Mouse (Mus musculus) heart, embryonic 12.5 days (tissue): ENCODE data around the gene Zc3h12c. TPM values are rescaled to one million over a fixed set of nuclear protein-coding genes. Genes with fewer than 3 reads are reported as not detected.
A peak's percentile ranks its signal among the peaks of the same experiment; 100 is the strongest.

ENCODE experiments used
- ATAC-seq: fragments of 200-750 bp; cut with Nextera tagmentation; 2 replicates; pipeline ENCODE4 v1.8.0; 2017; ENCODE audit warnings: moderate TSS enrichment, moderate library complexity; ENCODE audit not compliant: insufficient number of reproducible peaks, low FRiP score
- H3K27ac ChIP-seq: fragments of 300-500 bp; sonication (generic); 2 replicates; pipeline ENCODE4 v1.5.1; 2016; ENCODE audit warnings: mild to moderate bottlenecking, moderate library complexity; ENCODE audit not compliant: poor library complexity, severe bottlenecking
- H3K27me3 ChIP-seq: fragments of 300-500 bp; sonication (generic); replicated peaks from 2 replicates; pipeline ENCODE4 v1.6.1; 2016; ENCODE audit warnings: mild to moderate bottlenecking, moderate library complexity
- H3K36me3 ChIP-seq: fragments of 300-500 bp; sonication (generic); 2 replicates; pipeline ENCODE4 v1.6.1; 2016; ENCODE audit warnings: mild to moderate bottlenecking, moderate library complexity
- H3K4me1 ChIP-seq: fragments of 300-500 bp; sonication (generic); replicated peaks from 2 replicates; pipeline ENCODE4 v1.6.1; 2016; ENCODE audit warnings: mild to moderate bottlenecking
- H3K4me2 ChIP-seq: fragments of 300-500 bp; sonication (generic); 2 replicates; pipeline ENCODE4 v1.6.1; 2016; ENCODE audit warnings: mild to moderate bottlenecking, moderate library complexity
- H3K4me3 ChIP-seq: fragments of 300-500 bp; sonication (generic); 2 replicates; pipeline ENCODE4 v1.5.1; 2016; ENCODE audit warnings: mild to moderate bottlenecking
- H3K9ac ChIP-seq: fragments of 300-500 bp; sonication (generic); 2 replicates; pipeline ENCODE4 v1.6.1; 2016; ENCODE audit warnings: mild to moderate bottlenecking, moderate library complexity
- H3K9me3 ChIP-seq: fragments of 300-500 bp; sonication (generic); replicated peaks from 2 replicates; pipeline ENCODE4 v1.6.1; 2016; ENCODE audit warnings: mild to moderate bottlenecking, moderate library complexity
- WGBS: fragments of 180-500 bp; shearing (Covaris S2); methylation state at CpG from one replicate; pipeline ENCODE4 v1.1.7; 2016; 5-methylcytosine and 5-hydroxymethylcytosine counted together
- polyA plus RNA-seq: library from polyadenylated mRNA; unstranded; fragments of >200 nt; fragmentation: Nextera tagmentation; extraction: Ambion mirVana; gene quantifications from 2 replicates; pipeline ENCODE4 v1.2.1, GENCODE M21; 2016

The Zc3h12c gene
- polyA plus RNA-seq, 1 experiment from 2014 or later: 4.0 TPM

DNA sequence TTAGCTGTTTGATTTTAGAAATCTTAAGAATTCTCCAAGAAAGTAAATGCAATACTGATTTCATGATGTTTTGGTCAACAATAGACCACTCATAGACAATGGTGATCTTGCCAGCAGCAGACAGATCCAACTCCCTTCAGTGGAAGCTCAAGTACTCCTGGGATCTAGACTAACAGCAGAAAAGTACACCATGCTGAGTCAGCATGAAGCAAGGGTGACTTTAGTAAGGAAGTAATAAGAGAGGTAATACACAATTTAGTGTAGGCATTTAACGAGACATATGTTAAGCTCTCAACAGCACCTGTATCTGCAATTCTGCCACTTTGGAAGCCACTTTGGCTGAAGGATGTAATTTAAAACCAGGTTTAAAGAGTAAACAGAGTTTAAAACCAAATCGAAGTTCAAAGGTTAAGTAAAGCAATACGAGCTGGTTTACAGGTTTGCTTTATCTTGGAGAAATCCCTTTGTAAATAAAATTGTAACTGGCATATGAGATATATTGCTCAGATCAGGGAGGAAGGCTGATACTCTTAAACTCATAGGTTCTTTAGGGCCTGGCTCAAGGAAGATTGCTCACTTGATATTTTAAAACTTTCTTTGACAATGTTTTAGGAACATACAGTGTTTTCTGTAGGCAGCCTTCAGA, 18.0 kb upstream of the Zc3h12c start:
- H3K27me3 ChIP-seq: no peaks in the 10 kb centered on the region
- no peak overlapping the region for H3K9ac ChIP-seq
- ATAC-seq: no peak
- no peaks in the 10 kb centered on the region for H3K36me3 ChIP-seq
- peaks cover 3% of the 10 kb centered on the region; the same call in 1 of the 2 replicates for H3K9me3 ChIP-seq
- 0 out of 2 replicates have a peak, but pooled peaks cover 4% of the 10 kb centered on the region for H3K4me1 ChIP-seq
- WGBS: 73% methylated on average over 3 of the region's 3 CpGs
- H3K27ac ChIP-seq: no peak overlapping the region
- no peak overlapping the region for H3K4me2 ChIP-seq
- H3K4me3 ChIP-seq: no peak overlapping the region

DNA sequence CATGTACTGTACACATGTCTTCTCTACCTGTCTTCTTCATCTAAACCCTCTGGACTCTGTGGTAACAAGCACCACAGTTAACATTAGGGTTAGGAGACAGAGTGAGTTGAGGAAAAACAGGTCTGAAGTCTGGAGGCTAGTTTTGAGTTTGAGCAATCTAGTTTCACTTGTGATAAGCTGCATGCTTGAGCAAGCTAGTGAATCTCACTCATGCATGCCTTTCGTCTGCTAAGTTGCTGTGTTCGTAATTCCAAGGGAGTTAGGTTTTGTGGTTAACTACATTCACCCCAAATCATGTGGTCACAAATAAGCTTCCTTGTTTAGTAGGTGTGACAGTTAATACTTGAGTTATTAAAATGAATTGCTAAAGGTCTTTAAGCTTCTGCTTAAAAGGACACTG, 13.0 kb upstream of the Zc3h12c start:
- H3K27ac ChIP-seq: no peak overlapping the region
- peaks cover 3% of the 10 kb centered on the region; the same call in 1 of the 2 replicates for H3K9me3 ChIP-seq
- no peak for ATAC-seq
- no peaks in the 10 kb centered on the region for H3K36me3 ChIP-seq
- WGBS: 27% methylated on average over 2 of the region's 2 CpGs
- no peaks in the 10 kb centered on the region for H3K27me3 ChIP-seq
- no peak overlapping the region for H3K4me2 ChIP-seq
- no peaks in the 10 kb centered on the region for H3K4me1 ChIP-seq
- H3K4me3 ChIP-seq: no peak overlapping the region
- no peak overlapping the region for H3K9ac ChIP-seq

DNA sequence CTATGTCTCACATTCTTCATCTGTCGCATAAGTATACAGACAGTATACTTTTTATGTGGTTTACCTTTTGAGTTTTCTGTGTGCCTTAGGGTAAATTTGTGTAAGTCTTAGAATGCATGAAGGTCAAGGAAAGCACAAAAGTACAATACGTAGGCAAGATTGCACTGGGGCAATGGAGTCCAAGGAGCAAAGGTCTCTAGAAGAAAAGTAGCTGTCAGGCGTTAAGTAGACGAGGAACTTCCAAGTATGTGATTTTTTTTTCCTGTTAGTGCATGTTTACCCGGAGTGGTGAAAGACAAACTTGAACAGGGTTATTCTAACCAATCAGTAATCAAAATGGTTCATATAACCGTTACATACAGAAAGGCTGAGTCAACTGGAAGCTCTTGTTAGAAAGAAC, 12.5 kb upstream of the Zc3h12c start:
- Histone ChIP-seq H3K4me3 (no peak overlapping the region), H3K4me1 (no peaks in the 10 kb centered on the region), H3K9ac (no peak overlapping the region), H3K36me3 (no peaks in the 10 kb centered on the region), H3K4me2 (no peak overlapping the region), H3K27ac (no peak overlapping the region), H3K27me3 (no peaks in the 10 kb centered on the region), H3K9me3 (peaks cover 3% of the 10 kb centered on the region; the same call in 1 of the 2 replicates)
- 77% methylated on average over 6 of the region's 6 CpGs for WGBS
- ATAC-seq: no peak

DNA sequence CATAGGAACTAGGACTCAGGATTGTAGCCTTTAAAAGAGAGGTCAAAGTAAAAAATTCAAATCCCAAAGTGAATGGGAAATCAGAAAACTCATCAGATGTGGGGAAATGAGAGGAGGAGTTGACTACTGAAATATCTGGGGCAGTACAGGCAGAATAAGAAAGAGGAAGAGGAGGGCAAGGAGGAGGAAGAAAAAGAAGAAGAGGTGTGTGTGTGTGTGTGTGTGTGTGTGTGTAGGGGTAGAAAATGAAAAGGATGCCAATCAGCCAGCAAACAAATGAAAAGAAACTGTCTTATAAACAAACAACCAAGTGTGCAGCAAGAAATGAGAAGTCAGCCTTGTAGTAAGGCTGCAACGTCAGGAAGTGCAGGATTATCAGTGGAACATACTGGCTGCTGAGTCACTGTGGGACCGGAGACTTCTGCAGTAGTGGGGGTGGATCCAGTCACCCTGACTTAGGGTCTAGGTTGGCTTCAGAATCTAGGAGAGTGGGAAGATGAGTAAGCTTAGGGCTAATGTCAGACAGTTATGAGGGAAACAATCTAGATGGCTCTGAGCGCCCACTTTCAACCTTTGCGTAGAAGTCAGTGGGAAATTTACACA, 7.0 kb upstream of the Zc3h12c start:
- Histone ChIP-seq H3K9ac (no peak overlapping the region), H3K4me3 (no peak overlapping the region), H3K4me2 (no peak overlapping the region), H3K36me3 (no peaks in the 10 kb centered on the region), H3K27ac (no peak overlapping the region), H3K4me1 (peaks cover 5% of the 10 kb centered on the region; the same call in 1 of the 2 replicates), H3K27me3 (no peaks in the 10 kb centered on the region), H3K9me3 (no peaks in the 10 kb centered on the region)
- WGBS: 54% methylated on average over 4 of the region's 4 CpGs
- peak; percentile 71; the same call in 1 of the 2 replicates for ATAC-seq

DNA sequence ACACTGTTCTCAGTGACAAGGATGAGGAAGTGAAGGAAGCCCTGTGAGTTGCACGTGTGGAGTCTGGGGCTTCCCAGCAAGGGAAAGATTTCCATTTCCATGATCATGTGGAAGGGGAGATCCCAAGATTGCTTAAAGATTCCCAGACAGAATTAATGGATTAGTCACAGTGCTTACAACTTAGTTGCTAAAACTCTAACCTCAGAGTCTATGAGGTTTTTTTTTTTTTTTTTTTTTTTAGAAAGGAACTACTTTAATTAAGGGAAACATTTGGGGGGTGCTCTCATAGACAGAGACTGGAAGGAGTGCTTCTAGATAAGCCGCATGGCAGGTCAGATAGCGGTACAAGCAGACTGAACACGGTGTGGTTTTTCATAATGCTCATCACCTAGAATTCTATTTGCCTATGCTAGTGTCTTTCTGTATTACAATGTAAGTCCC, 6.3 kb upstream of the Zc3h12c start:
- peaks cover 5% of the 10 kb centered on the region; the same call in 1 of the 2 replicates for H3K4me1 ChIP-seq
- H3K27me3 ChIP-seq: no peaks in the 10 kb centered on the region
- no peak overlapping the region for H3K27ac ChIP-seq
- H3K9me3 ChIP-seq: no peaks in the 10 kb centered on the region
- H3K4me3 ChIP-seq: no peak overlapping the region
- no peak for ATAC-seq
- H3K4me2 ChIP-seq: no peak overlapping the region
- H3K36me3 ChIP-seq: no peaks in the 10 kb centered on the region
- 70% methylated on average over 4 of the region's 4 CpGs for WGBS
- no peak overlapping the region for H3K9ac ChIP-seq

DNA sequence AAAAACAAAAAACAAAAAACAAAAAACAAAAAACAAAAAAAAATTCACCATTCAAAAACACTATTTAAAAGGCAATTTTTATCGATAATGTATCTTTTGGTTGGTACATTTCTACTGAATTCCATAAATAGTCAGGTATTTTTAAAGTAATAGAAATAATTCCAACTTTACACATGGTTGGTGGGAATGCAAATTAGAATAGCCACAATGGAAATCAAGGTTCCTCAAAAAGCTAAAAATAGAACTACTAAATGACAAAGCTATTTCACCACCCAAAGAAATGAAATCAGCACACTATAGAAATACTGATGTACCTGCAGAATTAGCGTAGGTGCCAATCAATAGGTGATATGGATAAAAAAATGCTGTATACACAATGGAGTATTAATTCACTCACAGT, 5.6 kb upstream of the Zc3h12c start:
- Histone ChIP-seq H3K4me1 (peaks cover 5% of the 10 kb centered on the region; the same call in 1 of the 2 replicates), H3K9ac (no peak overlapping the region), H3K4me3 (no peak overlapping the region), H3K9me3 (no peaks in the 10 kb centered on the region), H3K36me3 (no peaks in the 10 kb centered on the region), H3K4me2 (no peak overlapping the region), H3K27ac (no peak overlapping the region), H3K27me3 (no peaks in the 10 kb centered on the region)
- 91% methylated on average over 2 of the region's 2 CpGs for WGBS
- ATAC-seq: no peak

DNA sequence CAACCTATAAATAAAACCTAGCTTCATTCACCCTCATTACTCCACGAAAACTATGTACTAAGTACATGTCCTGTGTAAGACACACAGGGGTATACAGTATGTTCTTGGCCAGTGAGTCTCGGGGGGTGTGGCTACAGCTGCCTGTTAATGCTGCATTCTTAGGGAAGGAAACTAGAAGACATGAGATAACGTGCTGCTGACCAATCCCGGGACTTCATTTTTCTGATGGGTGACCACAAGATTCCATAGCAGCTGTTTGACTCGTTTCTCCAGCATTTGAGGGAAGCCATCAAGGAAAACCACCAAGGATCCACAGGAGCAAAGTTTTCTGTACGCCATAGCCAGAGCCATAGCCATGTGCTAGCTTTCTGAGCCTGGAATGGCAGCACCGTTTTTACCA, 4.2 kb upstream of the Zc3h12c start:
- Histone ChIP-seq H3K27me3 (no peaks in the 10 kb centered on the region), H3K27ac (no peak overlapping the region), H3K4me3 (no peak overlapping the region), H3K36me3 (no peaks in the 10 kb centered on the region), H3K4me2 (peak overlapping the region; percentile 29), H3K9me3 (no peaks in the 10 kb centered on the region), H3K9ac (no peak overlapping the region), H3K4me1 (peaks cover 5% of the 10 kb centered on the region; the same call in 1 of the 2 replicates)
- WGBS: 35% methylated on average over 7 of the region's 7 CpGs
- no peak for ATAC-seq

DNA sequence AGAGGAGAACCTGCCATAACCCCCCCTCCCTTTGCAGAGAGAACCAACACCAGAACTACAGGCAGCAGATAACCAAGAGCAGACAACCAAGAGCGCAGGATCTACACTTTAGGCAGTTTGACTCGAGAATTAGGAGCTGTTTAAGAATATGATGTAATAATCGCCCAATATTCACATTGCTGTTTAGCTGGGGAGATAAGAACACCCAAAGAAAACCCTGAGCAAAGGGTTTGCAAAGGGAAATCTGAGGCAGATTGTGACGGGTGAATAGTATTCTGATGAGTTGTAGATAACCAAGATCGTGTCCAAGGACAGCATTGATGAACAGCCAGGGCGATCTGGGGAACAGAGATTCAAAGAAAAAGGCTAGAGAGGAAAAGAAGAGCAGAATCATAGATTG, 2.3 kb upstream of the Zc3h12c start:
- peaks cover 12% of the 10 kb centered on the region; the same call in 1 of the 2 replicates for H3K4me1 ChIP-seq
- no peaks in the 10 kb centered on the region for H3K27me3 ChIP-seq
- H3K4me2 ChIP-seq: no peak overlapping the region
- WGBS: 75% methylated on average over 6 of the region's 6 CpGs
- no peaks in the 10 kb centered on the region for H3K36me3 ChIP-seq
- no peak for ATAC-seq
- H3K4me3 ChIP-seq: no peak overlapping the region
- no peak overlapping the region for H3K9ac ChIP-seq
- H3K27ac ChIP-seq: no peak overlapping the region
- no peaks in the 10 kb centered on the region for H3K9me3 ChIP-seq

DNA sequence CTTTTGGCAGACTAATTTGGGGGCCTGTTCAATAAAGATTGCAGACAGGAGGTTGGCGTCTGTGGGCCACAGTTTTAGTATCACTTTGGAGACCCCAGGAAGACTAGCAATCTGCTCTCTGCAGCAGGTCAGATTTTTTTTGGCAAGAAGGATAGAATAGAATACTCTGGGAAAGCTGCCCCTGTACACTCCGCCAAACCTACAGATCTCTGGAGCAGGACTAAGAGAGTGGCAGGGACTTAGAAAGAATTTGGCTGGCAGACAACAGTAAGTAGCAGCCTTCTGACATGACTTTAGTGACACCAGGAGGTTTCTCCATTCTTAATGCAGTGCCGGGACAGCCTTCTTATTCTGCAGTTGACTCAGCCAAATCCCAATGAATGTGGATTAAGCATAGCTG, 1.8 kb upstream of the Zc3h12c start:
- Histone ChIP-seq H3K27me3 (no peaks in the 10 kb centered on the region), H3K4me2 (no peak overlapping the region), H3K4me1 (peaks cover 13% of the 10 kb centered on the region; the same call in 1 of the 2 replicates), H3K27ac (no peak overlapping the region), H3K9me3 (no peaks in the 10 kb centered on the region), H3K36me3 (no peaks in the 10 kb centered on the region), H3K9ac (no peak overlapping the region), H3K4me3 (no peak overlapping the region)
- ATAC-seq: no peak
- WGBS: 70% methylated on average over 3 of the region's 3 CpGs

DNA sequence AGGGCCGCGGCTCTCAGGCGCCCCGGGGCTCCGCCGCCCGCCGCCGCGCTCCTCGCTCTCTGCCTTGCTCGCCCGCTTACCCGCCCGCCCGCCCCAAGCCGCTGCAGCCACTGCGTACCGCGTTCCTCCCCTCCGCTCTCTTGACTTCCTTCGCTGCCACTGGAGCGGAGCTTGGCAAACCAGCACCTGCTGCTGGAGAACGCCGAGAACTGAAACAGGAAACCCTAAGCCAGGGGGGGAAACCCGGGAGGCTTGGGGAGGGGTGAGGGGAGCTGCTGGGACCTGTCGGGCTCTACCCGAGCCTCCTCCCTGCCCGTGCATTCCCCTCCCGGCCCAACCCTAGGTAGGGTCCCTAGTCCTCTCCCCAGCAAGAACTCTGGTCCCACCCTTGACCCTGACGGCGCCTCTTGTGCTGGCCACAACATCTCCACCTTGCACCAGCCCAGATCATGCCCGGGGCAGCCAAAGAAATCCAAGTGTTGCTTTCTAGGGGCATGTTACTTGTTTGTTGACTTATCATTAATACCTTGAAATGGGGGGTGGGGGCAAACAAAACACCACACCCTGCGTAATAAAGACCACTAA, 406 bp upstream of the Zc3h12c start:
- H3K4me3 ChIP-seq: peak overlapping the region; percentile 98
- peak; percentile 80 for ATAC-seq
- H3K4me1 ChIP-seq: peaks cover 19% of the 10 kb centered on the region; the same call in 1 of the 2 replicates
- H3K27ac ChIP-seq: peak overlapping the region; percentile 96
- no peaks in the 10 kb centered on the region for H3K9me3 ChIP-seq
- no peaks in the 10 kb centered on the region for H3K36me3 ChIP-seq
- H3K27me3 ChIP-seq: no peaks in the 10 kb centered on the region
- 3% methylated on average over 31 of the region's 34 CpGs for WGBS
- H3K4me2 ChIP-seq: peak overlapping the region; percentile 83
- H3K9ac ChIP-seq: peak overlapping the region; percentile 99

DNA sequence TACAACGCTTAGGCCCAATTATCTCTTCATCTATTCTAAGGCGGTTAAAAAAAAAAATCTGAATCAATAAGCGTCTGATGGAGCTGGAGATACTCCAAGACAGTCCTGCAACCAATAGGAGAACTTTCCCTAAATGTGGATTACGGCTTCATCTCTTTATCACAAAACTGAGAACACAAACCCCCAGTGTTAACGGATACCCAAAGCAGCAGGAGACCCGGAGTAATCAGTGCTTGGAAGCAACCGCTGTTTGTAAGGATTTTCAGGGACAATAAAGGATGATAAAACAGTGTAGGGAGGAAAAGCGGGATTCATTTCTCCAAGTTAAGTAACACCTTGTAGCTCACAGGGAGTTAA, 888 bp downstream of the Zc3h12c start:
- Histone ChIP-seq H3K9ac (peak overlapping the region; percentile 99), H3K36me3 (no peaks in the 10 kb centered on the region), H3K27ac (peak overlapping the region; percentile 96), H3K4me1 (peaks cover 20% of the 10 kb centered on the region), H3K27me3 (no peaks in the 10 kb centered on the region), H3K4me3 (peak overlapping the region; percentile 98), H3K9me3 (no peaks in the 10 kb centered on the region), H3K4me2 (peak overlapping the region; percentile 83)
- ATAC-seq: no peak
- 4% methylated on average over 8 of the region's 8 CpGs for WGBS
